Mouse (Mus musculus): ENCODE measurements at regions not wholly inside any gene's neighbourhood (a gene's known extent, or its start where the extent isn't known, plus 50 kb on each side); places are given as distances from the start of the nearest gene placed in this dataset.

DNA sequence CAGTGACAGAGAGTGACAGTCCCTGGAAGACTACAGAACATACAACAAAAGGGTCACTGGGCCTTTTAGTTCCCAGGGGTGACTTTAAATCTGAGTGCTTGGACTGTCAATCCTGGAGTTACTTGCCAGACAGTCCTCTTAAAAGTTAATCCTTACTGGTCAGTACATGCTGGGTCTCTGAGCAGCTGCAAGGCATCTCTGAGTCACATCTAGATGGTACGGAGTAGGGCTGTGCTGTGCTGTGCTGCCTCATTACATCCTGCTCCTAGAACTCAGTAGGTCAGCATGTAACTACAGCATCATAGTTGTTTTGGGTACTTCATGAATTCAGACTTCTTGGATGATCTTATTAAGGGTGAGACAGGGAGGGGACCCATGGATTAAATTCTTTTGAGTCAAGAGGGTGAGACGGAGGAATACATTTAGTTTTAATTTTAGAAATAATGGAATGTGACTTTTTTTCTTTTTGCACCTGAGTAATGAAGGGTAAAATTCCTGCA lies 220.8 kb downstream of the 1700064H15Rik start:
- no peak for TF ChIP-seq CTCF (IDR thresholded peaks at IDR 0.05)
- TF ChIP-seq EP300 (IDR thresholded peaks at IDR 0.05): no peak
